Mouse (Mus musculus) lung, postnatal 25 days (tissue): ENCODE data around the gene Duoxa1.
"Not testable (repeated sequence)": the region's sequence is repeated elsewhere in the genome, so short reads cannot be mapped to it uniquely, and the experiment has no call there.

Experiments used
- DNase-seq: peaks from one replicate; pipeline ENCODE4 v3.0.0; 2022; ENCODE audit warnings: low spot score

Duoxa1 gene

DNA sequence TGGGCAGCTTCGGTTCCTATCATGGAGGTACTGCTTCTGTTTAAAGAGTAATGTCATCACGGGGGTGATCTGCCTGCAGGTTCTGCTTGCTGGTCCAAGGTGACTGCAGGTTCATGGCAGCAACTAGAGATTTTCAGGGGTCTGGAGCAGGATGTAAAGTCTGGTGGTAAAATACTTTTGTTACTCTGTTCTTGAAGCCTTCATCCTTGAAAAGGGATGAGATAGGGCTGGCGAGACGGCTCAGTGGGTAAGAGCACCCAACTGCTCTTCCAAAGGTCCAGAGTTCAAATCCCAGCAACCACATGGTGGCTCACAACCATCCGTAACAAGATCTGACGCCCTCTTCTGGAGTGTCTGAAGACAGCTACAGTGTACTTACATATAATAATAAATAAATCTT is 16.8 kb upstream of the Duoxa1 start:
- DNase-seq = not testable (repeated sequence)

DNA sequence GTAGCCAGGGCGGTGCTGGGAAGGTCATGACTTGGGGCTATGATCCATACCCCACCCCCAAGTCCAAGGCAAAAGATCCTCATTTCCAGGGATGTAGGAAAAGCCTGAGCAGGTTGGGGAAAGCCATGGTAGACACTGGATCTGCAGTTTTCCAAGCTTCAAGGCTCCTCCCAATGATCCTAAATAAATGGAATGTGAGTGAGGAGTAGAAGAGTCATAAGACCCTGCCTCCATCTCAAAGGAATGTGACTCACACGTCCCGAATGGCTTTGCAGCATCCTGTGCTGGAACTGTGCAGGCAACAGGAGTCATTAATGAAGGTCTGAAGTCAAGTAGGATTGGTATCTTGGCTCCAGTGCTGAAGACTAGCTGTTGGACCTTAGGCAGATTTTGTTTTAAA is 14.5 kb upstream of the Duoxa1 start:
- DNase-seq = no peak

DNA sequence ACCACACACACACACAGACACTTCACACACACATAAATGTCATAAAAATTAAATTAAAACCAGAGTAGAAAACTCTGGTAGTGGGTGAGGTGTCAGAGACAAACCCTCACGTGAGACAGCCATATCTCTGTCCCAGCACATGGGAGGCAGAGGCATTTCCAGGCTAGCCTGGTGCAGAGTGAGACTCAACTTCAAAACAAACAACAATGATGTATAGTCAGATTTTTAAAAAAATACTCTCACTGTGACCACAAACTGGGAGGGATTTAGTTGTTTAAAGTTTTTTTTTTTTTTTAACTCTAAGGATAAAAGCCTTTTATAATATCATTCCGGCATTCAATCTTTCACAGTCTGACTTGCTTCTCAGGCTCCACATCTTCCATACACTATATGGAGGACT is 11.8 kb upstream of the Duoxa1 start:
- DNase-seq = no peak

DNA sequence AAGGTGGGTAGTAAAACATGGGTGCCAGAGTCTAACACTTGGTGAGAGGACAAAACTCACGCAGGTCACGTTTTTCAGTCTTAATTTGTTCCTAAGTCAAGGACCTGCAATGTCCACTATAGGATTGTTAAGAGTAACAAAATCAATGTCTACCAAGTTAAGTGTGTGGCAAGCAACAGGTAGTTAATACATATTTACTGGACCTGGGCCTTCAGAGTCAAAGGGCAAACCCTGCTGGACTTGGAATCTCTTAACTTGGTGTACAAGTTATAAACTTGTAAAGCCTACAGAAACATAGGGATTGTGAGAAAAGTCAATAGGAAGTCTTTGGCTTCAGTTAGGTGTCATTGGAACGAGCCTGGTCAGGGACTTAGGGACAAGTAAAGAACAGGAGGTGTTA is 11.1 kb upstream of the Duoxa1 start:
- no peak for DNase-seq

DNA sequence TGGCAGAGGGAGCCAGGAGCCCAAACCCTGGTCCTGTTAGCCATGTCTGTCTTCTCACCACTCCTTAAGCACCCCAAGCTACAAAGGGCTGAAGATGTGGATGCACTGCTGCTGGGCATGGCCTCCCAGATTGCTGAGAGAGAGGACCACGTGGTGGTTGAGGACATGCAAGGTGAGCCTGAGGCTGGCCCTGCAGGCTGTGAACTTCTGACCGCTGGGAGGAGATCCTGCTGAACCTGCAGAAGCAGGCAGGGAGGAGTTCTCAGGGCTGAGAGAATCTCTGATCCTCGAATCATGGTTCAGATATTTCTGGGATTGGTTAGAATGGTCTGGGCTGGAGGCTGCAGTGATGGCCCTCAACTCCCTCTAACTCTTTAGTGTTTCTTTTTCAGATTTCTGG is 10.4 kb upstream of the Duoxa1 start:
- no peak for DNase-seq

DNA sequence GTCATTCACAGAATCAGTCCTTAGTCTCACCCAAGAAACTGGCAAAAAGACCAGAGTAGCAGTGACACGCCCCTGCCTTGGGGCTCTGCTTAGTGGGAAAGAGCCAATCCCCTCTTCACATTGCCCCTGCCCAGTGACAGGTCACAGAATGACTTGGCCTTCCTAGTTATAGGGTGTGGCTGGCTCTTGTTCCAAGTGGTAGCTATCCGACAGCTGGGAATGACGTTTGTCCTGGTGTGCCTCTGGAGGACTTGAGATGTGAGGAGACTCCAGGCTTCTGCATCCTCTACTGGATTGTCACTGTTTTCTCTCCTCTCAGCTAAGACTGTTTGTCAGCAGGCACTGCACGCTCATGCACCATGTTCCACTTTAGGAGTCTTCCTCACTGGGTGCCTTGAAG is 3.9 kb upstream of the Duoxa1 start:
- DNase-seq = no peak

DNA sequence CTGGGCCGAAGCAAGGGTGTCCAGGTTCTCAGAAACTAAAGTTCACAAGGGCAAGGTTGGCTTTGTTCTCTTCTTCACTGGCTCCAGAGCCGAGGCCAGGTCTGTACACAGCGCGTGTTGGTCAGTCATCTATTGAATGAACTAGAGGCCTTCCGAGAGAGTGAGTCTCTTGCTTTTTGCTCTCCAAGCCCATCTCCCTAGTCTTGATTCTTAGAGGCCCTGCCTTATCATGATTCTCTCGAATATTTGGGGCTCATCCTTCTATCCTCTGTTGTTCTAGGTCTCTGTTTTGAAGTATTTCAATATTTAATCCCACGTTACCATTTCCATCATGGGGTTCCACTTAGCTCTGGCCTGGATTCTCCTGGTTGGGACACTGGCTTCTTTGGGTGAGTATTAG is 1.8 kb upstream of the Duoxa1 start, which contains the start of gene Duox1:
TSS of gene Duox1 (plus strand) at position 301 of the 400 bp plus-strand sequence.
- no peak for DNase-seq

DNA sequence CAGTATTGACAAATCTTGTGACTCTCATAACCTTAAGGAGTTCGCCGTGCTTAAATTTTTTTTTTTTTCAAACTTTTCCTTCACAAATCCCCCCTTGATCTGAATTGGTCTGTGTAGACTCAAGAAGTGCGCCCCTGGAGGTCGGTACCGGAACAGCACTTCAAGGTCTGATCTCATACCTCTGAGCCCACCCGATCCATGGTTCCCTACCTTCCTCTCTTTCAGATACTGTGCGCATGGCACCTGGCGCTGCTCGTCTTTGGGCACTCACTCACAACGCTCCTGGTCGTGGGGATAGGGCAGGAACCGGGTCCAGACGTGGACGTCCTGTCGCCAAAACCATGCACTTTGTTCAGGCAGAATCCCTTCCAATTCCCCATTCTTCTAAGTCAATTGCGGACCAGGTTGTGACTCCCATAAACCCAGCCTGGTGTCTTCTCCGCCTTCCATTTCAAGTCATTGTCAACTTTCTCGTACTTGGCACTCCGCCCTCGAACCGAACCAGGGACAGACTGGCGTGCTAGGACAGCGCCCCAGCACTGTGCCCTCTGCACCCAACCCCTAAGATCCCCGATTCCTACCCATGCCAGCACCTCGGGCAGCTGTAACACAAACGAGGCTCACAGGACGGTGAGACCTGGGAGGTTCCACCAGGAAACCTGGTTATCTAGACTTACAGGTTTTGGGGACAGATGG is 660 bp downstream of the Duoxa1 start:
- DNase-seq = peak; percentile 34

DNA sequence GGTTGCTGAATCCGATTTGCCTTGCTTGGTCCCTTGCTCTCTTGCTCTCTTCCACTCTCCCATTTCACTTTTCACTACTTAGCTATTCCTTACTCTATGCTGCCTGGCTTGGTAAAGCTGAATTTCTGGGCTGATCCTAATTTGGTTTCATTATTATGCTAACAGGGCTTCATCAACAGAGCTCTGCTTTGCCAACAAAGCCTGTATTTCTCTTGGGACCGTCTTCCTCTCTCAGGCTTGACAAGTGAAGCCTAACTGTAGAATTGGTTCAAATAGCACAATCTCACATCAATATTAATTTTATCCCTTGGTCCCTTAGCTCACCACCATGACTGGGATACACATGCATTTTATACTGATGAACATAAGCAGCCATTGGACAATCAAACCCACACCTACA is 2.0 kb downstream of the Duoxa1 start:
- no peak for DNase-seq

DNA sequence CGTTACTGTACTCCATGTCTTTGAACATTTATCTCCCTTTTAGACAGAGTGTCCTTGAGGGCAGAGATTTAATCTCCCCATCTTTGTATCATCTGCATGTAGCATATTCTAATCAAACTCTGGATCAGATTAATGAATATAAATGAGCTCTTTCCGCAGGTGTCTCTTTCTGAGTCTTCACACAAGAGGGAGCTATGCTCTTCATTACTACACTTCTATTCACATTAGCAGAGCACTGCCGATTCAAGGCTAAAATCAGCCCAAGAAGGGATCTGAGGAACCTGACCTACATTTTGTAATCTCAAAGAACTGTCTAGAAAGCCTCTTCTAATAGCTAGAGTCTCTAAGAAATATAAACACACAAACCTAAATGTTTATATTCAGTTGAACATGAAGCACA is 3.9 kb downstream of the Duoxa1 start:
- no peak for DNase-seq

DNA sequence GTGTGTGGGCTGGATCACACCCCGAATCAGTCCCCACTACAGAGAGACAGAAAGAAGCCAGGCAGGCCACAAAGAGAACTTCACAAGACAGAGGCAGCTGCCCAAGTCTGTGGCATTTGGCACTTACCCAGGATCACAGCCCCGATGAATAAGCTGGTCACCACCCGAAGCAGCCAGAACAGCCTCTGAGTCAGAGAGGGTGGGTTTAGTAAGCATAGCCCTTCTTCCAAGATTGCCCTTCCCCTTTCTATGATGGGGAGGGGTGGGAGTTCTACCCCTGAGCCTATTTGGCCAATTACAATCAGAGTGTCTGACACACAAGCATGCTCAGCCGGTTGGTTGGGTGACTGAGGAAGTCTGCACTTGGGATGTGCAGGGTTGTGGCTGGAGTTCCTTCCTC is 7.3 kb downstream of the Duoxa1 start:
- DNase-seq = no peak

DNA sequence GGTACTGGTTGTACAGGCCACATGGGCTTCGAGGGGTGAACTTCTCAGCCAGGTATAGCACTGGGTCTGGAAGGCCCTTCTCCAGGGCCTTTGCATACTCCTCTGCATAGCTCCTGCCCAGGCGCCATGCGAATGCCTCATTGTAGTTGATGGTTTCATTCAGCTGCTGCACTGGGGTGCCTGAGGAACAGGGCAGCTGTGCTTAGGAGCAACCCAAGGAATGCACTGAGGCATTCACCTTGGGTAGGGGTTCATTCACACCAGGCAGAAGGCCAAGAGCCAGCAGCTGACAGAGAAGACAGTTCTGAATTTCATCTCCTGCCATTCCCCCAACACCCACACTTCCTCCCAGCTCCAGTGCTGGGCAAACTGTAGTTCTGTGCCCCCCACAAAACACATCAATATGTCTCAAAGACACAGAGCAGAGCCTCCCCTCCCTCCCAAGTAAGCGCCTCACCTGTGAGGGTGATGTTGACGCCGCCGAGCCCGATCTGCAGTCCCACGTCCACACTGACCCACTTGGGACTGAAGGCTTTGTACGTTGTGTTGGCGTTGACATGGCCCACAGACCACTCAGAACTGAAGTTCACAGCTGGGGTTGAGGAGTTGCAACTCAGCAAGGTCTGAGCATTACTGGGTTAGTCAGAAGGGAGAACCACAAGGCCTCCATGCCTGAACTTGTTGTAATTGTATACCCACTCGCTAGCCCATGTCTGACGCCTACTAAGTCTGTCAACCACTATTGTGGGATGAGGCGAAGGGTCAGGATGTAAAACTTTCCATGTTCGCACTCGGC is 8.2 kb downstream of the Duoxa1 start:
- no peak for DNase-seq

DNA sequence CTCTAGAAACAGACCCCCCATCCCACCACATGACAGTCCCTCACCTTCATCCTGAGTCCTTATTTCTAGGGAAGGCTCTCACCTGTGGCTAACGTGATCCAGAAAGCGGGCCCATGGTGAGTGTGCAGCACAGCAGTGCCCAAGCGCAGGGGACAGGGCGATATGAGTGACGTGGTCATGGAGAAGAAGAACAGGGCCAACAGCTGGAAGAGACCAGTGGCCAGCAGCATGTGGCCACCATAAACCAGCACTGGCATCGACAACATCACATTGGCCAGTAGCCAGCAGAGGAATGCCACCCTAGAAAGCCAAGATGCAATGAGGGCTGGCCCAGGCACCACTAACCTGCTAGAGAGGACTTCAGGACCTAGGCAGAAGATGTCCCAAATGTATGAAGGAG is 9.0 kb downstream of the Duoxa1 start:
- no peak for DNase-seq

DNA sequence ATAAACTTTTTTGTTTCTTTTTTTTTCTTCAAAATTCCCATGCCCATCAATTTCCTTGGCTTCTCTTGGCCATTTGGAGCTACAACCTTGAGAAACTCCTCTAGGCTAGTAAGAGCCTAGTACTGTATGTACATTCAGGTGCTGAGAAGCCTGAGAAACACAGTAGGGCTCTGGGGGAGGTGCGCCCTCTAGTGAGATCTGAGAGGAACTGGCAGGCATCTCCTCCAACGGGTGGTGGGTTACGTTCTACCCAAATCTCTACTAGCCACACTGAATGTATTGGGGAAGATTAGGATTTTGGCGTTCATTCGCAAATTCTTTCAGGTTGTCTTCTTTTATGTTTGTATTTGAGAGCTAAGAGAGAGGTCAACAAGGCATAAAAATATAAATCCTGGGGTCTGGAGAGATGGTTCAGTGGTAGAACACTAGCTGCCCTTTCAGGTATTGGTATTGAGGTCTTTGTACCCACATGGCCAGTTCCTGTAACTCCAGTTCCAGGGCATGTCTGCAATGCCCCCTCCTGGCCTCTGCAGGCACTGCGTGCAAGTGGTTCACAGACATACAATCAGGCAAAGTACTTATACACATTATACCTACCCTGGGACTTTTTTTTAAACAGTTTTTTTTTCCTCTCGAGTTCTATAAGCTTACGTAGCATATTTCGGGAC is 10.8 kb downstream of the Duoxa1 start:
- DNase-seq = peak; percentile 59

DNA sequence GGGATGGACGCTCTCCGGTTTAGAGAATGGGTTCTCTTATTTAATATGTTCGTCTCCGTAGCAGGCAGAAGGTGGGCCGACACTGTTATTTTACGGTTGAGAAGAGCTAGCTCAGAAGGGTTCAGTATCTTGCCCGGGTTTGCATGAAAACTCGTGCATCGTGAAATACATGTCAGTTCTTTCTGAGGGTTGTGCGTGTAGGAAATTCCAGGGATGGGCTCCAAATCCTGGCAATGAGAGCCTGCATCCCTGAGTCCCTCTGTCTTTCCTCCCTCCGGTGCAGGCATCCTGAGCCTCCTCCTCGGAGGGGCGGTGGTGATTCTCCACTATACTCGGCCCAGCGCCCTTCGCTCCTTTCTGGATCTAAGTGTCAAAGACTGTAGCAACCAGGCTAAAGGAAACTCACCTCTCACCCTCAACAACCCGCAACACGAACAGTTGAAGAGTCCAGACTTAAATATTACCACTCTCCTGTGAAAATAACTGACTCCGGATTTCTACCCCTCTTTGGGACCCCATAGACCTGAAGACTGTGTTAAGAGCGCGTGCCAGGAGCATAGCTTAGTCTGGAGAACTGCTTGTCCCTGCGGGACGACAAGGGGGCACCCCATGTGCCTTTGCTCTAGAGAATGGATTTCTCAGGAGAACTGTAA is 11.5 kb downstream of the Duoxa1 start:
- no peak for DNase-seq

DNA sequence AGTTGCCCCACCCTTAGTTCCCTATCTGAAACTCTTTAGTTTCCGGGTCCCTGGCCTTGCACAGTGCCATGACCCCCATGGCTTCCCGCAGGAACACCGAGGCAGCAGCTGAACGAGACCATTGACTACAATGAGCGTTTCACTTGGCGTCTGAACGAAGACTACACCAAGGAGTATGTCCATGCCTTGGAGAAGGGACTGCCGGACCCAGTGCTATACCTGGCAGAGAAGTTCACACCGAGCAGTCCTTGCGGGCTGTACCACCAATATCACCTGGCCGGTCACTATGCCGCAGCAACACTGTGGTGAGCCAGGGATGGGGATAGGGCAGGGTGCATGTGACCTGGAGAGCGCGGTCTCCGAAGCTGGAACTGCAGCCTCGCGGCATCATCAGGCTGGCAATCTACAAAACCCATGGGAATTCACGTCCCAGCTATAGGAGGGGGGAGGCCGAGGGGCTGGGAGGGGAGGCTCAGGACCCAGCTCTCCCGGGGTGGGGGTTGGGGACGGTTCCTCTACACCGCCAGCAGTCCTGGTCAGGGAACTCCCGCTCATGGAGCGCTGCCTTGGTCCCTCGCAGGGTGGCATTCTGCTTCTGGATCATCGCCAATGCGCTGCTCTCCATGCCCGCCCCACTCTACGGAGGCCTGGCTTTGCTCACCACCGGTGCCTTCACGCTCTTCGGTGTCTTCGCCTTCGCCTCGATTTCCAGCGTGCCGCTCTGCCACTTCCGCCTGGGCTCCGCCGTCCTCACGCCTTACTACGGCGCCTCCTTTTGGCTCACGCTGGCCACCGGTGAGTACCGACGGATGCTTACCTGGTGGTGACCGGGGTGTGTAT is 12.2 kb downstream of the Duoxa1 start:
- DNase-seq = no peak

DNA sequence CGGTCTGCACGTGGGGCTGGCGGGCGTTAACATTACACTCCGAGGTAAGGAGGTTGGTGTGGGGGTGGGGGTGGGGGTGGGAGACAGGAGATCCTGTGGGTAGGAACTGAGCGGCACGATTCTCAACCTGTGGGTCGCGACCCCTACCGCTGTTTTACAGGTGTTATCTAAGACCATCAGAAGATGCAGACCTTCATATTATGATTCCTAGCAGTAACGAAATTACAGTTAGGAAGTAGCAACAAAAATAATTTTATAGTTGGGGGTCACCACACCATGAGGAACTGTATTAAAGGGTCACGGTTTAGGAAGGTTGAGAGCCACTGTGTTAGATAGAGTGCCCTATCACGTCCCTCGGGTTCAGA is 12.9 kb downstream of the Duoxa1 start:
- no peak for DNase-seq

DNA sequence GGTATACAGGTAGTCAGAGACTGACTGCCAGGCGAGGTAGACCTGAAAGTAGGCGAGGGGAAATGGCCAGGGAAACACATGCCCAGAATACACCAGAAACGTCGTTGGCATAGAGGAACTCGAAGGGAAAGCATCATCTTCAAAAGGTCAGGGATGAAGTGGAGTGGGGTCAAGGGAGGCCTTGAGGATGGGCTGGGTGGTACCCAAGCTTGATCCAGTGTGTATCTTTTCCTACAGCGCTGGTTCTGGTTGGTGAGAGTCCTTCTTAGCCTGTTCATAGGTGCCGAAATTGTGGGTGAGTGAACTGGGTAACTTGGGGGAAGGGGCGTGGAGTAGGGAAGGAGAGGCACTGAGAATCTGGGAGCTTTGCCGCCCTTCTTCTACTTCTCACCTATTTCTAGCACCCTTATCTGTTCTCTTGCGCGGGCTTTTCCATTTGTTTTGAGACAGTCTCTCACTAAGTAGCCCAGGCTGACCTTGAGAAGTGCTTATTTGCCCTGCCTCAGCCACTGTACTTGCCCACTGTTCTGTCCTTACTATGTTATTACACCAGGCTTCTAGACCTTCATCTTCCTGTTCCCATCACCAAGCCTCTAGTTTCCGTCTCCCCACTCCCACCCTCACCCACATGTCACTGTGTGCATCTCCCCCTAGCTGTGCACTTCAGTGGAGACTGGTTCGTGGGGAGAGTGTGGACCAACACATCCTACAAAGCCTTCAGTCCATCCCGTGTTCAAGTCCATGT is 13.4 kb downstream of the Duoxa1 start:
- no peak for DNase-seq

DNA sequence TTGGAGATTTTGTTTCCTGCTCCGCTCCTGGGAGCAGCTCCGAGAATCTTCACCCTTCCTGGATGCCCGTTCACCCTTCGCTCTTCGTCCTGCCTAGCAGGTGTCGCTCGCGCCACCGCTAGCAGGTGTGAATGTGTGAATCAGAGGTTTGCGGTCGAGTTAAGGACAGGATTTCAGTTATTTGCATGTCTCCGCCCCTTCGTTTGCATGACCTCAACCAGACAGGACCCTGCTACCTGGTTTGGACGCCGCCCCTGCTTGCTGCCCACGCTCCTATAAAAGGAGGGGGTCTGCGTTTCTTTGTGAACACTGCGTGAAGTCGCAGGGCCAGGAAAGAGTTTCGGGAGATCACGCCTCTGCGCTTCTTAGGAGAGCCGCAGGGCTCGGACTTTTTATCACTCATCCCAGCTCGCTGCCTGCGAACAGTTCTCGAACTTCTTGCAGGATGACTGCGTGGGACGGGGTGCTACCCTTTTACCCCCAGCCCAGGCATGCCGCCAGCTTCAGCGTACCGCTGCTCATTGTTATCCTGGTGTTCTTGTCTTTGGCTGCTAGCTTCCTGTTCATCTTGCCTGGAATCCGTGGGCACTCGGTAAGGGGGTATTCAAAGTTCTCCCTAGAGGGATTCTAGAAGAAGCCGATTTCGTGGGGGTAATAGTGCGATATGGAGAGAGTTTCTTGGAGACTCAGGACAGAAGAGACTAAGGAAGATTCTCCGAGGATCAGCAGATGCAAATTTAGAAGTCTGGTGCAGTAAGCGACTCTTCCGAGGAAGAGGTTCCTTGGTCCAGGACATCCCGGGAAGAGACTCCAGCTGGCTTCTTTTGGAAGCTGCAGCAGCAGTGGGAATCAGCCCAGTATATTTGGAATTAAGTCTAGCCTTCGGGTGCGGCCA is 14.7 kb downstream of the Duoxa1 start, which contains the start of gene Duoxa2:
TSS of gene Duoxa2 (plus strand) at position 305 of the 895 bp plus-strand sequence.
- no peak for DNase-seq

DNA sequence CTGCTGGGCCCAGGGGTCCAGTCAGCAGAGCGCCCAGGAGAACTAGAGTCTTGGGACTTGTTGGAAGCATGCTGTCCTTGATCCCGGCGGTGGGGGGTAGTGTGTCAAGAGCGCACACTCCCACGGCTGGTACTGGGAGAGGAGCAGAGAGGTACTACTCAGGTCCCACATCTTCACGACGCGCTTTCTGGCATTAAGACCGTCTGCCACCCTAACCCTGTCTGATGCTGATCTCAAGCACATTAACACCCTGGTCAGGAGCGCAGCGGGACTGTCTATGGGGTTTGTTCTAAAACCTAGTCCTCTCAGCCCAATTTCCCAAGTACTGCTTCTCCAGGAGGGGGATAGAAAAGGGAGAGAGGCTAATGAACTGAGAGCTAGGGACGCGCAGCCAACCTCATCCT is 15.4 kb downstream of the Duoxa1 start, which contains the start of gene Duox2:
TSS of gene Duox2 (minus strand) at position 354 of the 404 bp plus-strand sequence.
- no peak for DNase-seq
